Mouse (Mus musculus) spleen, adult 2 months (tissue): Measurements from ENCODE around the gene E130308A19Rik. TPM values are rescaled to one million over a fixed set of nuclear protein-coding genes. Genes with fewer than 3 reads are reported as not detected.

ENCODE experiments used
- DNase-seq, 2 experiments: peaks; one replicate each; pipeline versions ENCODE4 v3.0.0 to v3.0.0-alpha.2; 2012 to 2021; ENCODE audit warnings: low spot score in 2 of 2, low read depth in 1 of 2
- H3K27ac ChIP-seq: fragments of 200-500 bp; 2 replicates; pipeline ENCODE4 v1.5.1; 2012; ENCODE audit warnings: low read length, inconsistent platforms; ENCODE audit not compliant: insufficient read depth
- H3K27me3 ChIP-seq: fragments of 200-500 bp; 2 replicates; pipeline ENCODE4 v1.6.1; 2012; ENCODE audit warnings: mild to moderate bottlenecking, moderate library complexity, low read length, inconsistent platforms; ENCODE audit not compliant: control insufficient read depth, insufficient read depth
- H3K36me3 ChIP-seq: fragments of 200-500 bp; 2 replicates; pipeline ENCODE4 v1.6.1; 2012; ENCODE audit warnings: mild to moderate bottlenecking, low read length, inconsistent platforms; ENCODE audit not compliant: control insufficient read depth, insufficient read depth
- H3K4me1 ChIP-seq: fragments of 200-500 bp; 2 replicates; pipeline ENCODE4 v1.6.1; 2011; ENCODE audit warnings: inconsistent platforms; ENCODE audit not compliant: control insufficient read depth, insufficient read depth, insufficient read length
- H3K4me3 ChIP-seq: fragments of 200-500 bp; 2 replicates; pipeline ENCODE4 v1.5.1; 2011; ENCODE audit warnings: mild to moderate bottlenecking, inconsistent platforms; ENCODE audit not compliant: insufficient read depth, insufficient read length; ENCODE audit errors: extremely low read depth
- CTCF ChIP-seq: fragments of 200-500 bp; IDR thresholded peaks from 2 replicates; pipeline ENCODE4 v1.5.1; 2011; ENCODE audit warnings: mild to moderate bottlenecking, inconsistent platforms; ENCODE audit not compliant: insufficient read depth, insufficient read length, insufficient replicate concordance; ENCODE audit errors: extremely low read depth
- POLR2A ChIP-seq: fragments of 200-500 bp; IDR thresholded peaks from 2 replicates; pipeline ENCODE4 v1.6.1; 2011; ENCODE audit warnings: low read depth, low read length, inconsistent platforms
- WGBS: fragments of 180-500 bp; shearing (Covaris S2); methylation state at CpG from one replicate; pipeline ENCODE4 v1.1.7; 2018; 5-methylcytosine and 5-hydroxymethylcytosine counted together
- polyA plus RNA-seq: library from polyadenylated mRNA; depleted of rRNA; stranded (reverse); fragments of >200 nt; gene quantifications from 2 replicates; pipeline ENCODE4 v1.2.3, GENCODE M21; 2012

The E130308A19Rik gene
- polyA plus RNA-seq, 1 experiment = 5.4 TPM

DNA sequence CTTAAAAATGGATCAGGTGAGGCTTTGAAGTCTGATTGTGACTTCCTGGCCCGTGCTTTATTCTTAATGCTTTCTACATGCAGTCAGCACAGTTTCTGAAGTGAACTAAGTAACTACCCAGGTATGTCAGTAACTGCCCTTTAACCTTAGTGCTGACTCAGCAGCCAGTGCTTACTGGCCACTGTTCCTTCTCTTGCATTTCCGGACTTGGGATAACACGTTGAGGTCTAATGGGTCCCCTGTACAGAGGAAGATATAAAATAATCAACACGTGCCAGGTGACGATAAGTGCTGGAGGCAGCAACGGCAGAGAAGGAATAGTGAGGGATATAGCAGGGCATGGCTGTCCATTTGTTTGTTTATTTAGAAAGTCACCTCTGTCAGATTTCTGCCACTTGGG is 88.5 kb downstream of the E130308A19Rik start:
- Histone ChIP-seq H3K27me3 (no peaks in the 10 kb centered on the region), H3K36me3 (no peaks in the 10 kb centered on the region), H3K4me3 (no peak overlapping the region), H3K4me1 (peaks cover 7% of the 10 kb centered on the region; the same call in 1 of the 2 replicates), H3K27ac (no peak overlapping the region)
- WGBS = 84% methylated on average over 6 of the region's 6 CpGs
- no peak for TF ChIP-seq POLR2A
- TF ChIP-seq CTCF = no peak
- DNase-seq = no peak

DNA sequence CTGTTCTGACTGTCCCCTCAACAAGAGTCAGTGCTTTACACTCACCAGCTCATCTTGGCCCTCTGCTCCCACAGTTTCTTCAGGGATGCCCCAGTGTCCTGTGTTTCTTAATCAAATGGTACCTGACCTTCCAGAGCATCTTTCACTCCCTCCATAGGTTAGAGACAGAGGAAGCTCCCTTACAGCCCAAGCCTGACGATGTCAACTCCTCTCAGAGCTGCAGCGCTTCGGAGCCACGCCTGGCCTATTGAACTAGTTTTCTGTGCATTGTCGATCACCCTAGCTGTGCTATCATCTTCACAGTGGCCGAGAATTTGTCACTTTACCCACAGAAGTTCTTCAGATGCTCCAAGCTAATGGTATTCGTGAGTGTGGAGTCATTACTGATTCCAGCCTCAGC is 88.9 kb downstream of the E130308A19Rik start:
- no peak for DNase-seq
- Histone ChIP-seq H3K27ac (no peak overlapping the region), H3K36me3 (no peaks in the 10 kb centered on the region), H3K4me1 (peaks cover 7% of the 10 kb centered on the region; the same call in 1 of the 2 replicates), H3K27me3 (no peaks in the 10 kb centered on the region), H3K4me3 (no peak overlapping the region)
- WGBS = 95% methylated on average over 7 of the region's 7 CpGs
- no peak for TF ChIP-seq POLR2A
- no peak for TF ChIP-seq CTCF

- TF ChIP-seq POLR2A = no peak
- TF ChIP-seq CTCF = no peak
- 92% methylated on average over 3 of the region's 3 CpGs for whole genome bisulfite sequencing
- H3K4me3 ChIP-seq = no peak overlapping the region
- peaks cover 7% of the 10 kb centered on the region; the same call in 1 of the 2 replicates for H3K4me1 ChIP-seq
- no peak for DNase-seq
- H3K27ac ChIP-seq = no peak overlapping the region
- no peaks in the 10 kb centered on the region for H3K36me3 ChIP-seq
- no peaks in the 10 kb centered on the region for H3K27me3 ChIP-seq
These were observed 89.5 kb downstream of the E130308A19Rik start for GRCm38 (mm10) chr4:59715531-59715930.

DNA sequence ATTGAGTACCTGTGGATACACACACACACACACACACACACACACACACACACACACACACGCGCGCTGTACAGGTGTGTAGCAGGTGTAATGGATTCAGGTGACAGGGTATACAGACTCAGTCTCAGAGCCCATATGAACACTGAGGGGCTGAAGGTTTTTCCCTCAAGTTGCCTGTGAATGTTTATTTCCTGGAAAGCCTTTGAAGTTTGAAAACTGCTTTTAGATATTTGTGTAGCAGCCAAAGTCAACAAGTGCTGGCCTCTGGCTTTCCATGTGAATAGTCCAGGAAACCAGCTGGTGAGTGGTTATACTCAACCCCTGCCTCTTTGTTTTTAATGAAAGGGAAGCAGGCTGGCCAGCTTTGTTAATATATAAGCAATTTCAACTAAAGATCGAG is 91.3 kb downstream of the E130308A19Rik start:
- no peaks in the 10 kb centered on the region for H3K36me3 ChIP-seq
- H3K4me3 ChIP-seq = no peak overlapping the region
- no peak overlapping the region for H3K27ac ChIP-seq
- DNase-seq = no peak
- H3K4me1 ChIP-seq = peaks cover 5% of the 10 kb centered on the region; the same call in 1 of the 2 replicates
- no peaks in the 10 kb centered on the region for H3K27me3 ChIP-seq
- TF ChIP-seq POLR2A (no peak), CTCF (no peak)
- whole genome bisulfite sequencing = 93% methylated on average over 4 of the region's 4 CpGs

- peak in 1 of 2 experiments; percentile 33 for DNase-seq
- Histone ChIP-seq H3K4me3 (no peak overlapping the region), H3K36me3 (no peaks in the 10 kb centered on the region), H3K4me1 (peaks cover 5% of the 10 kb centered on the region; the same call in 1 of the 2 replicates), H3K27ac (no peak overlapping the region), H3K27me3 (no peaks in the 10 kb centered on the region)
- WGBS = 31% methylated on average over 8 of the region's 8 CpGs
- TF ChIP-seq CTCF (no peak), POLR2A (no peak)
These were observed 92.5 kb downstream of the E130308A19Rik start for GRCm38 (mm10) chr4:59718542-59718941.

- Histone ChIP-seq H3K36me3 (no peaks in the 10 kb centered on the region), H3K4me3 (no peak overlapping the region), H3K27me3 (no peaks in the 10 kb centered on the region), H3K4me1 (peaks cover 5% of the 10 kb centered on the region; the same call in 1 of the 2 replicates), H3K27ac (no peak overlapping the region)
- WGBS = 96% methylated on average over 32 of the region's 32 CpGs
- TF ChIP-seq CTCF (no peak), POLR2A (no peak)
- DNase-seq = no peak
These were observed 93.7 kb downstream of the E130308A19Rik start for GRCm38 (mm10) chr4:59719481-59720355.

DNA sequence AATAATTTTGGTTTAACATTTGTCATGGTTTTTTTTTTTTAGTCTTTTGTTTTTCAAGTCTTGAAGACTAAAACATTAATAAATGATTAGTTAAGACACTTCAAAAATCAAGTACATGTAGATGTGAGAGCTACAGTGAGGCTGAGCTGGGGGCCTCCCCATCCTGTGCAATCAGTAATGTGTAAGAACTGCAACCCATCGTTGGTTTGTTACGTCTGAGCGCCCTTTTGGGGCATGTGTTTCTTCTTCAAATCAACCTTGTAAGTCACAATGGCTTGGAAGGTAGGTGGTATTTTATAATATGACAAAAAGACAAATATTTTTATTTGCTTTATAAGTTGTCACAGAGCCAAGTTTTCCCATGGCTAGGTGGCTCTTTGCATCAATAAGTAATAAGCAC is 95.8 kb downstream of the E130308A19Rik start:
- Histone ChIP-seq H3K27me3 (no peaks in the 10 kb centered on the region), H3K4me3 (no peak overlapping the region), H3K36me3 (no peaks in the 10 kb centered on the region), H3K27ac (no peak overlapping the region), H3K4me1 (peaks cover 5% of the 10 kb centered on the region; the same call in 1 of the 2 replicates)
- TF ChIP-seq POLR2A = no peak
- TF ChIP-seq CTCF = no peak
- WGBS = 51% methylated on average over 3 of the region's 3 CpGs
- DNase-seq = peak in 1 of 2 experiments; percentile 33
